Mouse (Mus musculus) testis, adult 2 months (tissue): ENCODE measurements at regions not wholly inside any gene's neighbourhood (a gene's known extent, or its start where the extent isn't known, plus 50 kb on each side); places are given as distances from the start of the nearest gene placed in this dataset.

ENCODE experiments used
- CTCF ChIP-seq: fragments of 200-500 bp; IDR thresholded peaks from 2 replicates; pipeline ENCODE4 v1.5.1; 2012; ENCODE audit warnings: low read depth, mild to moderate bottlenecking, inconsistent platforms, low read length, moderate library complexity; ENCODE audit not compliant: control insufficient read depth, insufficient read depth, insufficient replicate concordance
- POLR2A ChIP-seq: fragments of 200-500 bp; IDR thresholded peaks from 2 replicates; pipeline ENCODE4 v1.6.1; 2012; ENCODE audit warnings: low read depth, mild to moderate bottlenecking, inconsistent platforms, low read length, moderate library complexity; ENCODE audit not compliant: control insufficient read depth

- TF ChIP-seq CTCF, result no peak
- TF ChIP-seq POLR2A, result no peak
Observed at GRCm38 (mm10) chr3:144067016-144067415, 138.0 kb downstream of the Lmo4 start.
